Mouse (Mus musculus) MEL (cell line): ENCODE measurements at regions not wholly inside any gene's neighbourhood (a gene's known extent, or its start where the extent isn't known, plus 50 kb on each side); places are given as distances from the start of the nearest gene placed in this dataset.

Source experiments
- CHD2 ChIP-seq: IDR thresholded peaks from 2 replicates; pipeline ENCODE4 v1.6.1; 2011; ENCODE audit warnings: low read length, improper control_type of control experiment
- CTCF ChIP-seq, 3 experiments: IDR thresholded peaks in 2 of 3; conservative IDR thresholded peaks in 1 of 3; 2 replicates each; pipeline ENCODE4 v1.5.1; 2011 to 2012; ENCODE audit warnings: low read length in 3 of 3, low read depth in 2 of 3, mild to moderate bottlenecking in 2 of 3, improper control_type of control experiment in 1 of 3, inconsistent platforms in 1 of 3, mixed read lengths in 1 of 3, moderate library complexity in 1 of 3; ENCODE audit not compliant: control insufficient read depth in 1 of 3, insufficient read depth in 1 of 3, poor library complexity in 1 of 3, severe bottlenecking in 1 of 3
- ETS1 ChIP-seq: IDR thresholded peaks from 2 replicates; pipeline ENCODE4 v1.6.1; 2012; ENCODE audit warnings: low read depth, mild to moderate bottlenecking, inconsistent platforms, low read length, improper control_type of control experiment, moderate library complexity
- GATA1 ChIP-seq: IDR thresholded peaks from 2 replicates; pipeline ENCODE4 v1.6.1; 2011; ENCODE audit warnings: low read depth, low read length, improper control_type of control experiment
- MAFK ChIP-seq: IDR thresholded peaks from 2 replicates; pipeline ENCODE4 v1.6.1; 2011; ENCODE audit warnings: low read depth, mild to moderate bottlenecking, low read length, improper control_type of control experiment, borderline replicate concordance
- POLR2A ChIP-seq, 2 experiments: IDR thresholded peaks; 2 replicates each; pipeline ENCODE4 v1.6.1; 2011 to 2012; ENCODE audit warnings: low read length in 2 of 2, mild to moderate bottlenecking in 2 of 2, control low read depth in 1 of 2, improper control_type of control experiment in 1 of 2, low read depth in 1 of 2, moderate library complexity in 1 of 2; ENCODE audit not compliant: control insufficient read depth in 1 of 2, insufficient read depth in 1 of 2, poor library complexity in 1 of 2

GRCm38 (mm10) chr10:21227764-21228163, 67.0 kb upstream of the Myb start:
- no peak for TF ChIP-seq CTCF (IDR thresholded peaks at IDR 0.05 in 2 of 3, conservative IDR thresholded peaks at IDR 0.05 in 1 of 3; ENCODE audit: control insufficient read depth in 1 of 3, insufficient read depth in 1 of 3, low read depth in 2 of 3, low read length in 3 of 3, poor library complexity in 1 of 3, severe bottlenecking in 1 of 3)
- no peak for TF ChIP-seq CHD2
- no peak for TF ChIP-seq GATA1
- TF ChIP-seq MAFK = no peak
- no peak for TF ChIP-seq ETS1
- TF ChIP-seq POLR2A (IDR thresholded peaks at IDR 0.05; ENCODE audit: control insufficient read depth in 1 of 2, insufficient read depth in 1 of 2, low read depth in 1 of 2, low read length in 2 of 2, poor library complexity in 1 of 2) = no peak
